Mouse (Mus musculus): ENCODE measurements at regions not wholly inside any gene's neighbourhood (a gene's known extent, or its start where the extent isn't known, plus 50 kb on each side); places are given as distances from the start of the nearest gene placed in this dataset.

GRCm38 (mm10) chr12:27866421-27866820 lies 524.0 kb upstream of the Sox11 start:
- H3K27me3 ChIP-seq (replicated peaks; ENCODE audit: control insufficient read depth, insufficient read depth, low read length), result no peaks in the 10 kb centered on the region
- no peak overlapping the region for H3K27ac ChIP-seq (ENCODE audit: low read depth, low read length)
- no peaks in the 10 kb centered on the region for H3K36me3 ChIP-seq (ENCODE audit: control insufficient read depth, insufficient read depth, low read length)
- no peak overlapping the region for H3K4me2 ChIP-seq
- no peak for DNase-seq (ENCODE audit: low spot score)
- no peak overlapping the region for H3K9ac ChIP-seq (ENCODE audit: low read depth, low read length)
- no peaks in the 10 kb centered on the region for H3K9me3 ChIP-seq (ENCODE audit: control insufficient read depth, low read length)
- H3K4me3 ChIP-seq (ENCODE audit: low read depth, low read length), result no peak overlapping the region
- 73% methylated on average over 1 of the region's 1 CpGs for WGBS
- no peaks in the 10 kb centered on the region for H3K4me1 ChIP-seq (replicated peaks; ENCODE audit: control insufficient read depth, insufficient read depth, low read length)
- no peak for ATAC-seq (replicated peaks; ENCODE audit: low FRiP score)

GRCm38 (mm10) chr12:27849537-27849936 lies 507.2 kb upstream of the Sox11 start:
- no peak overlapping the region for H3K4me3 ChIP-seq (ENCODE audit: low read depth, low read length)
- no peak overlapping the region for H3K27ac ChIP-seq (ENCODE audit: low read depth, low read length)
- H3K9me3 ChIP-seq (ENCODE audit: control insufficient read depth, low read length), result no peaks in the 10 kb centered on the region
- no peaks in the 10 kb centered on the region for H3K36me3 ChIP-seq (ENCODE audit: control insufficient read depth, insufficient read depth, low read length)
- WGBS, result 84% methylated on average over 3 of the region's 3 CpGs
- ATAC-seq (replicated peaks; ENCODE audit: low FRiP score) (no peak), DNase-seq (ENCODE audit: low spot score) (no peak)
- H3K27me3 ChIP-seq (replicated peaks; ENCODE audit: control insufficient read depth, insufficient read depth, low read length), result no peaks in the 10 kb centered on the region
- H3K4me2 ChIP-seq, result no peak overlapping the region
- H3K4me1 ChIP-seq (replicated peaks; ENCODE audit: control insufficient read depth, insufficient read depth, low read length), result no peaks in the 10 kb centered on the region
- no peak overlapping the region for H3K9ac ChIP-seq (ENCODE audit: low read depth, low read length)

GRCm38 (mm10) chr12:27849099-27849498 lies 506.7 kb upstream of the Sox11 start:
- H3K4me3 ChIP-seq (ENCODE audit: low read depth, low read length), result no peak overlapping the region
- no peaks in the 10 kb centered on the region for H3K9me3 ChIP-seq (ENCODE audit: control insufficient read depth, low read length)
- ATAC-seq (replicated peaks; ENCODE audit: low FRiP score) (no peak), DNase-seq (ENCODE audit: low spot score) (no peak)
- WGBS, result 81% methylated on average over 3 of the region's 3 CpGs
- no peaks in the 10 kb centered on the region for H3K27me3 ChIP-seq (replicated peaks; ENCODE audit: control insufficient read depth, insufficient read depth, low read length)
- H3K4me1 ChIP-seq (replicated peaks; ENCODE audit: control insufficient read depth, insufficient read depth, low read length), result no peaks in the 10 kb centered on the region
- H3K27ac ChIP-seq (ENCODE audit: low read depth, low read length), result no peak overlapping the region
- no peak overlapping the region for H3K4me2 ChIP-seq
- H3K36me3 ChIP-seq (ENCODE audit: control insufficient read depth, insufficient read depth, low read length), result no peaks in the 10 kb centered on the region
- no peak overlapping the region for H3K9ac ChIP-seq (ENCODE audit: low read depth, low read length)

- no peaks in the 10 kb centered on the region for H3K27me3 ChIP-seq (replicated peaks; ENCODE audit: control insufficient read depth, insufficient read depth, low read length)
- no peak for DNase-seq (ENCODE audit: low spot score)
- no peaks in the 10 kb centered on the region for H3K9me3 ChIP-seq (ENCODE audit: control insufficient read depth, low read length)
- no peaks in the 10 kb centered on the region for H3K4me1 ChIP-seq (replicated peaks; ENCODE audit: control insufficient read depth, insufficient read depth, low read length)
- H3K27ac ChIP-seq (ENCODE audit: low read depth, low read length), result no peak overlapping the region
- no peaks in the 10 kb centered on the region for H3K36me3 ChIP-seq (ENCODE audit: control insufficient read depth, insufficient read depth, low read length)
- H3K4me3 ChIP-seq (ENCODE audit: low read depth, low read length), result no peak overlapping the region
- H3K9ac ChIP-seq (ENCODE audit: low read depth, low read length), result no peak overlapping the region
- H3K4me2 ChIP-seq, result no peak overlapping the region
- no peak for ATAC-seq (replicated peaks; ENCODE audit: low FRiP score)
- 72% methylated on average over 5 of the region's 5 CpGs for WGBS
Measured at GRCm38 (mm10) chr12:27848141-27848540, 505.8 kb upstream of the Sox11 start.

- no peak overlapping the region for H3K9ac ChIP-seq (ENCODE audit: low read depth, low read length)
- no peaks in the 10 kb centered on the region for H3K27me3 ChIP-seq (replicated peaks; ENCODE audit: control insufficient read depth, insufficient read depth, low read length)
- H3K27ac ChIP-seq (ENCODE audit: low read depth, low read length), result no peak overlapping the region
- H3K4me3 ChIP-seq (ENCODE audit: low read depth, low read length), result no peak overlapping the region
- H3K4me1 ChIP-seq (replicated peaks; ENCODE audit: control insufficient read depth, insufficient read depth, low read length), result no peaks in the 10 kb centered on the region
- H3K4me2 ChIP-seq, result no peak overlapping the region
- no peak for DNase-seq (ENCODE audit: low spot score)
- H3K9me3 ChIP-seq (ENCODE audit: control insufficient read depth, low read length), result no peaks in the 10 kb centered on the region
- WGBS, result 58% methylated on average over 10 of the region's 10 CpGs
- ATAC-seq (replicated peaks; ENCODE audit: low FRiP score), result no peak
- no peaks in the 10 kb centered on the region for H3K36me3 ChIP-seq (ENCODE audit: control insufficient read depth, insufficient read depth, low read length)
Measured at GRCm38 (mm10) chr12:27847397-27847796, 505.0 kb upstream of the Sox11 start.

- ATAC-seq (replicated peaks; ENCODE audit: low FRiP score), result no peak
- Histone ChIP-seq H3K9me3 (ENCODE audit: control insufficient read depth, low read length) (no peaks in the 10 kb centered on the region), H3K4me2 (no peak overlapping the region), H3K27ac (ENCODE audit: low read depth, low read length) (no peak overlapping the region), H3K27me3 (replicated peaks; ENCODE audit: control insufficient read depth, insufficient read depth, low read length) (no peaks in the 10 kb centered on the region), H3K4me3 (ENCODE audit: low read depth, low read length) (no peak overlapping the region), H3K36me3 (ENCODE audit: control insufficient read depth, insufficient read depth, low read length) (no peaks in the 10 kb centered on the region), H3K4me1 (replicated peaks; ENCODE audit: control insufficient read depth, insufficient read depth, low read length) (no peaks in the 10 kb centered on the region), H3K9ac (ENCODE audit: low read depth, low read length) (no peak overlapping the region)
- no peak for DNase-seq (ENCODE audit: low spot score)
Measured at GRCm38 (mm10) chr12:27844958-27845357, 502.6 kb upstream of the Sox11 start.

GRCm38 (mm10) chr12:27838955-27839354 lies 496.6 kb upstream of the Sox11 start:
- Histone ChIP-seq H3K9ac (ENCODE audit: low read depth, low read length) (no peak overlapping the region), H3K4me3 (ENCODE audit: low read depth, low read length) (no peak overlapping the region), H3K36me3 (ENCODE audit: control insufficient read depth, insufficient read depth, low read length) (no peaks in the 10 kb centered on the region), H3K4me1 (replicated peaks; ENCODE audit: control insufficient read depth, insufficient read depth, low read length) (no peaks in the 10 kb centered on the region), H3K27me3 (replicated peaks; ENCODE audit: control insufficient read depth, insufficient read depth, low read length) (no peaks in the 10 kb centered on the region), H3K27ac (ENCODE audit: low read depth, low read length) (no peak overlapping the region), H3K4me2 (no peak overlapping the region), H3K9me3 (ENCODE audit: control insufficient read depth, low read length) (no peaks in the 10 kb centered on the region)
- ATAC-seq (replicated peaks; ENCODE audit: low FRiP score) (no peak), DNase-seq (ENCODE audit: low spot score) (no peak)

- H3K27ac ChIP-seq (ENCODE audit: low read depth, low read length), result no peak overlapping the region
- WGBS, result 76% methylated on average over 6 of the region's 6 CpGs
- H3K4me3 ChIP-seq (ENCODE audit: low read depth, low read length), result no peak overlapping the region
- H3K4me1 ChIP-seq (replicated peaks; ENCODE audit: control insufficient read depth, insufficient read depth, low read length), result no peaks in the 10 kb centered on the region
- H3K36me3 ChIP-seq (ENCODE audit: control insufficient read depth, insufficient read depth, low read length), result no peaks in the 10 kb centered on the region
- H3K9ac ChIP-seq (ENCODE audit: low read depth, low read length), result no peak overlapping the region
- no peak overlapping the region for H3K4me2 ChIP-seq
- no peaks in the 10 kb centered on the region for H3K27me3 ChIP-seq (replicated peaks; ENCODE audit: control insufficient read depth, insufficient read depth, low read length)
- H3K9me3 ChIP-seq (ENCODE audit: control insufficient read depth, low read length), result no peaks in the 10 kb centered on the region
- DNase-seq (ENCODE audit: low spot score), result no peak
- no peak for ATAC-seq (replicated peaks; ENCODE audit: low FRiP score)
Measured at GRCm38 (mm10) chr12:27838384-27838783, 496.0 kb upstream of the Sox11 start.

GRCm38 (mm10) chr12:27826208-27826607 lies 483.8 kb upstream of the Sox11 start:
- H3K27me3 ChIP-seq (replicated peaks; ENCODE audit: control insufficient read depth, insufficient read depth, low read length), result no peaks in the 10 kb centered on the region
- no peak overlapping the region for H3K4me3 ChIP-seq (ENCODE audit: low read depth, low read length)
- no peak overlapping the region for H3K27ac ChIP-seq (ENCODE audit: low read depth, low read length)
- ATAC-seq (replicated peaks; ENCODE audit: low FRiP score) (no peak), DNase-seq (ENCODE audit: low spot score) (no peak)
- no peaks in the 10 kb centered on the region for H3K9me3 ChIP-seq (ENCODE audit: control insufficient read depth, low read length)
- no peak overlapping the region for H3K4me2 ChIP-seq
- H3K36me3 ChIP-seq (ENCODE audit: control insufficient read depth, insufficient read depth, low read length), result no peaks in the 10 kb centered on the region
- no peak overlapping the region for H3K9ac ChIP-seq (ENCODE audit: low read depth, low read length)
- no peaks in the 10 kb centered on the region for H3K4me1 ChIP-seq (replicated peaks; ENCODE audit: control insufficient read depth, insufficient read depth, low read length)
- WGBS, result 66% methylated on average over 5 of the region's 5 CpGs

Measured in liver, embryonic 11.5 days (tissue).